Mouse (Mus musculus) left cerebral cortex, adult 9 months (tissue): ENCODE measurements around the gene Spata21.
"Not testable (repeated sequence)": the region's sequence is repeated elsewhere in the genome, so short reads cannot be mapped to it uniquely, and the experiment has no call there.

Source experiments
- DNase-seq, 2 experiments: peaks; one replicate each; pipeline ENCODE4 v3.0.0; 2022; ENCODE audit warnings: low spot score in 2 of 2

Spata21 gene

DNA sequence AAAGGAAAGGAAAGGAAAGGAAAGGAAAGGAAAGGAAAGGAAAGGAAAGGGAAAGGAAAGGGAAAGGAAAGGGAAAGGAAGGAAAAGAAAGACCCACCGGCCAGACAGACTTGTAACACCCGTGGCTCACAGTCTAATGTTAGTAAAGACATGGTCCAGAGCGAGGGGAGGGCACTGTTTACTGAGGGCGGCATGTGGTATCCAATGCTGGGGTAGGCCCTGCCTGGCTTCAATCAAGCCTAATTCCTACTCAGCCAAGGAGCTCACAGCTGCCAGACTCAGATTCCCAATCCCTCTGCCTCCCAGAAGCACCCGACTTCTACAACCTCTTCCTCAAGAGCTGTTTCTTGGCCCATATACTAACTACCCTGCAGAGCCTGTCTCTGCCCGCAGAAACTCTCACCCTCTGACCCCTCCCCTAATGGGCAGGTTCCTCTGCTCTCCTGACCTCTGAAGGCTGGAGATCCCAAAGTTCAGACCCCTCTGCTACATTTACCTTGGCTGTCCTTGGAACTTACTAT is 41.1 kb downstream of the Spata21 start:
- no peak for DNase-seq

GRCm38 (mm10) chr4:141130704-141131342 is 42.7 kb downstream of the Spata21 start:
- no peak for DNase-seq

DNA sequence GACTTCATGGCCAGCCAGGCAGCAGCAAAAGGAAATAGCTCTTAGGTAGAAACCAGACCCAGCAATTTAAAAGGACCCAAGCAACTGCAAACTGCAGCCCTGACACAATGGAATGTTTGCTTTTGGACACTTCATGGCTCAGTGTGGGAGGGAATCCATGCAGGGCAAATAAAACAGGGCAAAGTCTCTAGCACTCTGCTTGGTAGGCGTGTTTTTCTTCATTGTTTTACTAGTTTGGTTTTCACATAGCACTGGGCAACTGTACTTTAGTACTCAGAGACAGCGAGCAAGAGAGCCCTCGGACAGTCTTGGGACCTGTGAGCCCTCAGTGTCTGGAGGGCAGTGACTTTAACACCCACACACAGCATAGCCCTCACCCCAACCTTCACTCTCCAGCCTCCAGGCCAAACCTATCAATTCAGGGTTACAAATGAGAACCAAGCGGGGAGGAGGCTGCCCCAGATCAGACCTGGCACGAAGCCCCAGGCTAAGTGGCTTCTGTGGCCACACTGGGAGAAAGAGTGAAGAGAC is 43.5 kb downstream of the Spata21 start:
- DNase-seq = no peak

DNA sequence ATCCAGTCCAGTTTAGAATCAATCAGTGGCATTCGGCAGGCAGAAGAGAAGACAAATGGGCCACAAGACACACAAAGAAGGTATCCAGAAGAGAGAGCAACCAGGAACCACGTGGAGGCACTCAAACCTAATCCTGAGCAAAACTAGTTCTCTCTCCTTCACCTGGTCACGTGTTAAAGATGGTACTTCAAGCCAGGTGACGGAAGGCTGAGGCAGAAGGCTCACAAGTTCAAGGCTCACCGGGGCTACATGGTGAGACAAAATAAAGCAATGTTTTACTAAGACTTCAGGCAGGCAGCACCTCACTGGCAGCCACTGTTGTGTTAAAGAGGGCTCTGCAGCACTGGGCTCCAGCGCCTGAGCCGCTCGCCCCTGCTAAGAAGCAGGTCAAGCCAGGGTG is 44.1 kb downstream of the Spata21 start:
- no peak for DNase-seq

DNA sequence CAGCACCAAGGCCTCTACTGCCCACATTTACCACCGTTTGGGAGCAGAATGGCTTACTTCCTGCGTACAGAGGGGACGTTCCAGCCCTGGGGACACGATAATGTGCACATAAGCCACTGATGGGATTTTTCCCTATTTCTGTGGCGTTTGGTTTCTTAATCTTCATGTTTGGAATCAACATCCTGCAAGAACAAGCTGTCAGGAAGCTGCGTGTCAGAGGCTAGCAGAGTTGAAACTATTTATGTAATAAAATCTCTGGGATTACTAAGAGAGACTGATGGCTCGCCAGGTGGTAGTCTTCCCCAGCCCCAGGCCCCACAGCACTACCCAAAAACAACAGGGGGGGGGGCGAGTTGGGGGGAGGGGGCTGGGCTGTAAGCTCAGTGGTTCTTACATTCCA is 45.1 kb downstream of the Spata21 start:
- no peak for DNase-seq

GRCm38 (mm10) chr4:141134031-141134441 is 45.9 kb downstream of the Spata21 start:
- no peak for DNase-seq

- no peak for DNase-seq
Observed at GRCm38 (mm10) chr4:141134751-141135530, 46.8 kb downstream of the Spata21 start.

- no peak for DNase-seq
Observed at GRCm38 (mm10) chr4:141136126-141136525, 48.0 kb downstream of the Spata21 start.

- not testable (repeated sequence) for DNase-seq
Observed at GRCm38 (mm10) chr4:141137740-141138139, 49.6 kb downstream of the Spata21 start.

DNA sequence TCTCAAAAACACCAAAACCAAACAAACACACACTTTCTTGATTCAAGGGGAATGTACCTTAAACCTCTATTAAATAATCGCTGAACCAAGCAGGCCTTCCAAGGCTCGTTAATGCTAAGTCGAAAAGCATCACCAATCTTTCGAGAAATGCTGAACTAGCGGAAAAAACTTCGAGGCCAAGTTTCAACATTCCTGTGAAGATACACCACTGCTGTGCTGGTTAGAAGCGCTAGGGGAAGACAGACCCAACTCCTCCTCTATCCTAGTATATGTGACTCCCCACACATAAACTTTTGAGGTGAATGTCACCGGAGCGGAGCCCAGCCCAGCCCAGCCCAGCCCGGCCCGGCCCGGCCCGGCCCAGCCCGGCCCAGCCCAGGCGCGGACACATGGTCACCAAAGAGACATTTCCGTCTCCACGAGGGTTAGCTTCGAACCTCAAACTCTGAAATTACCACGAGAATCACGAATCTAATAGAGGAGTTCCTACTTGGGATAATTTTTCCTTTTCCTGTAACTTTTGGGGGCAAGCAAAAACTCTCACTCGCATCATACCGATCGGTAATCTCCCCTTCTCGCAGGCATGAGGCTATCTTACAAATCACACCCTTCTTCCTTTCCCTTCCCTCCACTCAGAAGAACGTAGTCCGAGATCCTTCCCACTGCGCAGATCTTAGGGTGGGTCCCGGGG is 50.4 kb downstream of the Spata21 start:
- no peak for DNase-seq

- DNase-seq = peak; percentile 96 to 99
Observed at GRCm38 (mm10) chr4:141139116-141139970, 51.2 kb downstream of the Spata21 start, which contains the start of gene Szrd1. Szrd1 (minus strand) TSS chr4:141139775.

DNA sequence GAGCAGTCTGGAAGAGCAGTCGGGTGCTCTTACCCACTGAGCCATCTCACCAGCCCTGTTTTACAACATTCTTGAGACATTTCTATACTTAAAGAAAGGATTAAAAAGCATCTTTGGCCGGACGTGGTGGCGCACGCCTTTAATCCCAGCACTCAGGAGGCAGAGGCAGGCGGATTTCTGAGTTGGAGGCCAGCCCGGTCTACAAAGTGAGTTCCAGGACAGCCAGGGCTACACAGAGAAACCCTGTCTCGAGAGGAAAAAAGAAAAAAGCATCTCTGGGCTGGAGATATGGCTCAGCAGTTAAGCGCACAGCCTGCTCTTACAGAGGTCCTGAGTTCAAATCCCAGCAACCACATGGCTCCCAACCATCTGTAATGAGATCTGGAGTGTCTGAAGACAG is 52.2 kb downstream of the Spata21 start:
- not testable (repeated sequence) for DNase-seq

GRCm38 (mm10) chr4:141140967-141141366 is 52.8 kb downstream of the Spata21 start:
- DNase-seq = no peak

GRCm38 (mm10) chr4:141142285-141142811 is 54.2 kb downstream of the Spata21 start:
- peak; percentile 65 to 88 for DNase-seq

GRCm38 (mm10) chr4:141145124-141145523 is 57.0 kb downstream of the Spata21 start:
- not testable (repeated sequence) for DNase-seq

DNA sequence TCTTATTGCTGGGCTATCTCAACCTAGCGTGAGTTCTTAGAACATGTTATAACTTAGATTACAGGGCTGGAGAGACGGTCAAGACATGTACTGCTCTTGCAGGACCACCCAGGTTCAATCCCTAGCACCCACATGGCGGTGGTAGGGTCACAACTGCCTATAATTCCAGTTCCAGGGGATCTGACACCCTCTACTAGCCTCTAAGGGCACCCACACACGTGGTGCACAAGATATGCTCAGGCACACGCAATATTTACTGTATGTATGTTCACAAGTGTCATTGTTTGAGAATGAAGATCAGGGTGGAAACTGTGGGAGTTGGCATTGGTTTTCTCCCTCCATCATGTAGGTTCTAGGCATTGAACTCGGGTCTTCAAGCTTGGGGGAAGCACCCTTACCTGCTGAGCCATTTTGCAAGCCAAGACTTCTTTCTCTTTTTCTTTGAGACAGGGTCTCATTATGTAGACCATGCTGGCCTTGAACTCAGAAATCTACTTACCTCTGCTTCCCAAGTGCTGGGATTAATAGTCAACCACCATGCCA is 58.4 kb downstream of the Spata21 start:
- DNase-seq = no peak

GRCm38 (mm10) chr4:141147112-141148008 is 59.2 kb downstream of the Spata21 start, which contains the start of gene Fbxo42:
Fbxo42 (plus strand) TSS chr4:141147913.
- peak; percentile 78 to 93 for DNase-seq

DNA sequence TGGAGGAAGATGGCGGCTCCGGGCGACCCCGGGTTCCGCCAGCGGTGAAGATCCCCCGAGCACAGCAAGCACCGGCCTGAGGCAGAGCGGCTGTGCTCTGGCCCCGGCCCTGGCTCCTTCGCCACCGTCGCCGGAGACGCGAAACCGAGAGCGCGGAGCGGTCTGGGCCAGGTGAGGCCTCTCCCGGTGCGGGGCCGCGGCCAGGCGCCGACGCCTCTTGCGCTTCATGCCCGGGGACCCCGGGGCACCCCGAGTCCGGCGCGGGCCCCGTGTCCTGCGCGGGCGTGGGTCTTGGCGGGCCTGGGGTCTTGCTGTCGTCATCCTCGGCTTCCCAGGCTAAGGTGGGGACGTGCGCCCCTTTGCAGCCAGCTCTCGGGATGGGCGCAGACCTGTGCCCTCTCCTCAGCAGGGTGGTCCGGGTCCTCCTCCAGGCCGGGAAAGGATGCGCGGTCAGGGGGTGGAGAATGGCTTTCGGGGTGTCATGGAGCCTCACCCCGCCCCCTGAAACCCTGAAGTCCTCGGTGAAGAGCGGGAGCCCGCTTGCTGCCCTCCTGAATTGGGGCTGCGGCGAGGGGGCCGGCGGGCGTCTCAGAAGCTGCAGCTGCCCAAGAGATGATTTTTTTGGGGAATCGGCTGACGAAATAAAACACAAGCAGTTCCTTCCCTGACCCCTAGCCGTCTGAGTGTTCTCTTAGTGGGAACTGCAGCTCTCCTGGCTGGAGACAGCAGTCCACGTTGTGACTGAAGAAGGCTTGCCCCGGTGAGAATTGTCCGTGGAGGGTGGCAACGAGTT is 60.1 kb downstream of the Spata21 start:
- DNase-seq = no peak

DNA sequence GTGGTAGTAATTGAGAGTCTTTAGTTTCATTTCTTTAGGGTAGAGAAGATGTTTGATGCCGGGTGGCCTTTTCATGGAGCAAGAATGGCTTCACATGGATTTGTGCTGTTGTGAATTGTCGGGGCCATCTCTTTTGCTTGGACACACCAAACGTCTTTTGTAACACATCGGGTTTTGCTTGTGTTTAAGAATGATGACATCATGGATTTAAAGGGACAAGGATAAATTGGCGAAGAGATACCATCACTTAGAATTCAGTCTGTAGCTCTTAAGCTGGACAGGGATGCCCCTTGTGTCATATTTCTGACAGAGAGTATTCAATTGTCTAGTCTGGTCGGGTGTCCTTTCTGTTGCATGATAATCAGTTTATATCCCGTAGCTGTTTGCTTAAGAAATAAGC is 61.0 kb downstream of the Spata21 start:
- DNase-seq = no peak
